Mouse (Mus musculus) thymus, adult 2 months (tissue): Measurements from ENCODE around the gene Ms4a15. TPM values are rescaled to one million over a fixed set of nuclear protein-coding genes. Genes with fewer than 3 reads are reported as not detected.

ENCODE experiments used
- DNase-seq: peaks from one replicate; pipeline ENCODE4 v3.0.0; 2021
- H3K27ac ChIP-seq: fragments of 200-500 bp; 2 replicates; pipeline ENCODE4 v1.5.1; 2012; ENCODE audit warnings: low read length, control low read depth; ENCODE audit not compliant: control insufficient read depth, insufficient read depth
- H3K27me3 ChIP-seq: fragments of 200-500 bp; 2 replicates; pipeline ENCODE4 v1.6.1; 2012; ENCODE audit warnings: mild to moderate bottlenecking, low read length, moderate library complexity, mixed read lengths; ENCODE audit not compliant: control insufficient read depth, insufficient read depth
- H3K36me3 ChIP-seq: fragments of 200-500 bp; 2 replicates; pipeline ENCODE4 v1.6.1; 2012; ENCODE audit warnings: mild to moderate bottlenecking, low read length, moderate library complexity; ENCODE audit not compliant: control insufficient read depth, insufficient read depth
- H3K4me1 ChIP-seq: fragments of 200-500 bp; replicated peaks from 2 replicates; pipeline ENCODE4 v1.6.1; 2012; ENCODE audit warnings: low read length; ENCODE audit not compliant: control insufficient read depth, insufficient read depth
- H3K4me3 ChIP-seq: fragments of 200-500 bp; 2 replicates; pipeline ENCODE4 v1.5.1; 2012; ENCODE audit warnings: mild to moderate bottlenecking, low read length, control low read depth, moderate library complexity; ENCODE audit not compliant: control insufficient read depth, insufficient read depth
- CTCF ChIP-seq: fragments of 200-500 bp; IDR thresholded peaks from 2 replicates; pipeline ENCODE4 v1.5.1; 2012; ENCODE audit warnings: mild to moderate bottlenecking, control low read depth, low read length, moderate library complexity, borderline replicate concordance; ENCODE audit not compliant: control insufficient read depth, poor library complexity, insufficient read depth; ENCODE audit errors: extremely low read depth
- POLR2A ChIP-seq: fragments of 200-500 bp; IDR thresholded peaks from 2 replicates; pipeline ENCODE4 v1.6.1; 2012; ENCODE audit warnings: mild to moderate bottlenecking, low read length, control low read depth, moderate library complexity; ENCODE audit not compliant: control insufficient read depth, poor library complexity, insufficient read depth; ENCODE audit errors: extremely low read depth
- WGBS: fragments of 180-500 bp; shearing (Covaris S2); methylation state at CpG from one replicate; pipeline ENCODE4 v1.1.7; 2018; 5-methylcytosine and 5-hydroxymethylcytosine counted together
- polyA plus RNA-seq: library from polyadenylated mRNA; depleted of rRNA; stranded (reverse); fragments of >200 nt; gene quantifications from 2 replicates; pipeline ENCODE4 v1.2.3, GENCODE M21; 2012

Ms4a15 gene
- polyA plus RNA-seq, 1 experiment: not detected

DNA sequence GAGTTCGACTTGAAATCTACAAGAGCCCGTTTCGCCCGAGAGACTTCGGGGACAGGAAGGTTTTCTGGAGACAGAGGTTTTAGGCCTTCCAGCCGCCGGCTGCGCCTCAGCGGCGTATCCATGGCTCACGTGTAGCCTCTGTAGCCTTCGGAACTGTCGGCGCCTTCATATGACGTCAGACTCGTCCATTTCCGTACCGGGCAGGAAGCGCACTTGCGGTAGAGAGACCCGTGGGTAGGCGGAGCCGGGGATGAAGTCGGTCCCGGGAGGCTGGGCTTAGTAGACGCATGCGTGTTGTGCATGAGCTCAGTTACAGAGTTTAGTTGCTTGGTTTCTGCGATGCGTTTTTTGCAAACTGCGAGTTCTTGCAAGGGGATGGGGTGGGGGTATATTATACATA is 43.9 kb downstream of the Ms4a15 start, which contains the start of gene Ccdc86:
TSS of gene Ccdc86 (minus strand) at position 155 of the 400 bp plus-strand sequence.
- peak; percentile 94 for DNase-seq
- Histone ChIP-seq H3K27ac (no peak within 1 kb of the TSS), H3K4me3 (peak within 1 kb of the TSS; percentile 62), H3K36me3 (no peaks in the 10 kb centered on the region), H3K27me3 (no peaks in the 10 kb centered on the region; the same call in 1 of the 2 replicates), H3K4me1 (peaks cover 11% of the 10 kb centered on the region)
- TF ChIP-seq POLR2A: peak; percentile 49; the same call in 1 of the 2 replicates
- TF ChIP-seq CTCF: peak; percentile 58; the same call in 1 of the 2 replicates
- under 1% methylated on average over 30 of the region's 30 CpGs for WGBS

DNA sequence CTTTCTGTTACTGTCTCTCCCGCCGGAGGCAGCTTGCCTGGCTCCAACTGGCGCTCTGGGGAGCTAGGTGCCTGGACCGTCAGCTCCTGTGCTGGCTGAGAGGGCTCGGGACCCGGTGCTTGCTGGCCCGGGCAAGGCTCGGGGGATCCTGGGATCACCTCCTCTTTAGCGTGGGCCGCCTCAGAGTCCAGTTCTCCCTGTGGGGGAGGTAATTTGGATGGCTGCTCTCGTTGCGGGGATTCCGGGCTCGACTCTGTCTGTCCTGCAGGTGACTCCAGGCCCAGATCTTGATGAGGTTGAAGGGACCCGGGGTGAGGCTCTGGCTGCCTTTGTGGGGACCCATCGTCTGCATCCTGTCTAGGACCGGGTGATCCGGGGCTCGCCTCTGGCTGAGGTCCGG is 44.6 kb downstream of the Ms4a15 start:
- WGBS: under 1% methylated on average over 20 of the region's 20 CpGs
- Histone ChIP-seq H3K27ac (no peak overlapping the region), H3K4me1 (peaks cover 11% of the 10 kb centered on the region), H3K4me3 (peak overlapping the region; percentile 62), H3K27me3 (no peaks in the 10 kb centered on the region; the same call in 1 of the 2 replicates), H3K36me3 (no peaks in the 10 kb centered on the region)
- DNase-seq: peak; percentile 15
- TF ChIP-seq POLR2A (no peak), CTCF (no peak)

DNA sequence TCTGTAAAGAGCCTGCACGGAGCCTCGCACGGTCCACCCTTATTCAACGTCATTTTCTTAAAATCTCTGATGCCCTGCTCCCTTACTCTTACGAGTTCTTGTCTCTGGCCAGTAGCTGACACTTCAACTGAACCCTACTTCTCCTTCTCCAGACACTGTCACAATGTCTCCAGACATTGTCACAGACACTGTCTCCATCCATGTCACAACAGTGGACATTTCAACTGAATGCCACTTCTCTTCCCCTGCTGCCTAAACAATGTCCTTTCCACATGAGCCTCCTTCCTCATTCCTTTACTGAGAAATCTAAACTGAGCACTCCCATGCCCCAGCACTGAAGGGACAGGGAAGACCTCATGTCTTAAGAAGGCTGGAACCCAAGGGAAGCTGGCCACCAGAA is 45.8 kb downstream of the Ms4a15 start:
- no peak for DNase-seq
- Histone ChIP-seq H3K4me1 (peaks cover 11% of the 10 kb centered on the region), H3K36me3 (no peaks in the 10 kb centered on the region), H3K27me3 (no peaks in the 10 kb centered on the region; the same call in 1 of the 2 replicates), H3K4me3 (no peak overlapping the region), H3K27ac (no peak overlapping the region)
- TF ChIP-seq CTCF (no peak), POLR2A (no peak)
- 92% methylated on average over 5 of the region's 5 CpGs for WGBS

DNA sequence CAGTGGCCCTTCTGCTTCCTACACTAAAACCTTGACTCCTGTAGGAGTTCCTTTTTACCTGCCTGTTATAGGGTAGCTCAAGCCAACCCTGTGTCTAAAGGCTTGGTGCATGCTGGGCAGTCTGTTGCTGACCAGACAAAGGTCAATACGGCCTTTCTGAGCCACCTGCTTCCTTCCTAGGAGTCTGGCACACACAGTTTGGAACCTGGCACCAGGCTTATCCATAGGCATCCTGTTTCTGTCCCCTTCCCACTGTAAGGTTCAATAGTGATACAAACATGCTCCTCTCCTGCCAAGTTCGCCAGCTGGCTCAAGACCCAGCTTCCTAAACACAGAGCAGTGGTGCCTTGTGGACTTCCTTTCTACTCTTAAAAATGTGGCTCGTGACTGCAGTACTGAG is 46.5 kb downstream of the Ms4a15 start:
- DNase-seq: no peak
- peaks cover 11% of the 10 kb centered on the region for H3K4me1 ChIP-seq
- H3K4me3 ChIP-seq: no peak overlapping the region
- H3K27ac ChIP-seq: no peak overlapping the region
- TF ChIP-seq POLR2A: no peak
- TF ChIP-seq CTCF: no peak
- no peaks in the 10 kb centered on the region; the same call in 1 of the 2 replicates for H3K27me3 ChIP-seq
- 88% methylated on average over 3 of the region's 3 CpGs for WGBS
- no peaks in the 10 kb centered on the region for H3K36me3 ChIP-seq

DNA sequence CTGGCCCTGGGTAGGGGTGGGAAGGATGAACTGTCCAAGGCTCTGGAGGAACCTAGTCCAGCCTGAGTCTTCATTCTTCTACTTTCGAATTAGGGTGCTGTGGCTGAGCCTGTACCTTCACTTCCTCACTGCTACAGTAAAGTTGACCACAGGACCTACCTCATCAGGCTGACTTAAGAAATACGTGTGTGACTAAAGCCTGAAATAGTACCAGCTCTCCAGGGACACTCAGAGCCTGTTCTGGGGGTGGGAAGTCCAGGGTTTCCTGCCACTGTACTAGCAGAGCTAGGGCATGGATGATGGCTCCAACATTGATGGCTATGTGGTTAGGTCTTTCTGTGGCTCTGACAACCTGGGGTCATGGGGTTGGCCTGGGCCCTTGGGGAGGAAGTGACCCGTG is 49.1 kb downstream of the Ms4a15 start:
- no peak for DNase-seq
- TF ChIP-seq CTCF: no peak
- TF ChIP-seq POLR2A: no peak
- WGBS: 72% methylated on average over 3 of the region's 3 CpGs
- Histone ChIP-seq H3K27me3 (no peaks in the 10 kb centered on the region; the same call in 1 of the 2 replicates), H3K36me3 (no peaks in the 10 kb centered on the region), H3K27ac (no peak overlapping the region), H3K4me1 (peaks cover 17% of the 10 kb centered on the region), H3K4me3 (no peak overlapping the region)

DNA sequence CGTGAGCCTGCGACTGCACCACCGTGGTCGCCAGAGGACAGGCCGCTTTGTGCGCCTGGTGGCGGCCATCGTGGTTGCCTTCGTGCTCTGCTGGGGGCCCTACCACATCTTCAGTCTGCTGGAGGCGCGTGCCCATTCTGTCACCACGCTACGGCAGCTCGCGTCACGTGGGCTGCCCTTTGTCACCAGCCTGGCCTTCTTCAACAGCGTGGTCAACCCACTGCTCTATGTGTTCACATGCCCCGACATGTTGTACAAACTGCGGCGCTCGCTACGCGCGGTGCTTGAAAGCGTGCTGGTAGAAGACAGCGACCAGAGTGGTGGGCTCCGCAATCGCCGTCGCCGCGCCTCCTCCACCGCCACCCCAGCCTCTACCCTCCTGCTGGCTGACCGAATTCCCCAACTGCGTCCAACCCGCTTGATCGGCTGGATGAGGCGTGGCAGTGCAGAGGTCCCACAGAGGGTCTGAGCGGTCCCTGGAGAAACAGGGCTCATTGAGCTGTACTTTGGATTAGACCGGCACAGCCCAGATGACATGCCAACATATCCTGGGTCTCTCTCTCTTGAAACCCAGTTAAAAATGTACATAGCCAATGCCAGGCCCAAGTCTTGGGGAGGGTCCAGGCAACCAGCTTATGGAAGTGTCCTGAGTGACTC is 52.1 kb downstream of the Ms4a15 start:
- H3K36me3 ChIP-seq: no peaks in the 10 kb centered on the region
- H3K4me3 ChIP-seq: no peak overlapping the region
- H3K4me1 ChIP-seq: 0 out of 2 replicates have a peak, but pooled peaks cover 7% of the 10 kb centered on the region
- no peaks in the 10 kb centered on the region; the same call in 1 of the 2 replicates for H3K27me3 ChIP-seq
- WGBS: 76% methylated on average over 40 of the region's 40 CpGs
- H3K27ac ChIP-seq: no peak overlapping the region
- no peak for DNase-seq
- TF ChIP-seq POLR2A (no peak), CTCF (no peak)
